Mouse (Mus musculus) thymus, adult 2 months (tissue): ENCODE measurements around the gene Flot1. TPM values are rescaled to one million over a fixed set of nuclear protein-coding genes. Genes with fewer than 3 reads are reported as not detected.

Experiments used
- DNase-seq: peaks from one replicate; pipeline ENCODE4 v3.0.0; 2021
- H3K27ac ChIP-seq: fragments of 200-500 bp; 2 replicates; pipeline ENCODE4 v1.5.1; 2012; ENCODE audit warnings: low read length, control low read depth; ENCODE audit not compliant: control insufficient read depth, insufficient read depth
- H3K27me3 ChIP-seq: fragments of 200-500 bp; 2 replicates; pipeline ENCODE4 v1.6.1; 2012; ENCODE audit warnings: mild to moderate bottlenecking, low read length, moderate library complexity, mixed read lengths; ENCODE audit not compliant: control insufficient read depth, insufficient read depth
- H3K36me3 ChIP-seq: fragments of 200-500 bp; 2 replicates; pipeline ENCODE4 v1.6.1; 2012; ENCODE audit warnings: mild to moderate bottlenecking, low read length, moderate library complexity; ENCODE audit not compliant: control insufficient read depth, insufficient read depth
- H3K4me1 ChIP-seq: fragments of 200-500 bp; replicated peaks from 2 replicates; pipeline ENCODE4 v1.6.1; 2012; ENCODE audit warnings: low read length; ENCODE audit not compliant: control insufficient read depth, insufficient read depth
- H3K4me3 ChIP-seq: fragments of 200-500 bp; 2 replicates; pipeline ENCODE4 v1.5.1; 2012; ENCODE audit warnings: mild to moderate bottlenecking, low read length, control low read depth, moderate library complexity; ENCODE audit not compliant: control insufficient read depth, insufficient read depth
- CTCF ChIP-seq: fragments of 200-500 bp; IDR thresholded peaks from 2 replicates; pipeline ENCODE4 v1.5.1; 2012; ENCODE audit warnings: mild to moderate bottlenecking, control low read depth, low read length, moderate library complexity, borderline replicate concordance; ENCODE audit not compliant: control insufficient read depth, poor library complexity, insufficient read depth; ENCODE audit errors: extremely low read depth
- POLR2A ChIP-seq: fragments of 200-500 bp; IDR thresholded peaks from 2 replicates; pipeline ENCODE4 v1.6.1; 2012; ENCODE audit warnings: mild to moderate bottlenecking, low read length, control low read depth, moderate library complexity; ENCODE audit not compliant: control insufficient read depth, poor library complexity, insufficient read depth; ENCODE audit errors: extremely low read depth
- WGBS: fragments of 180-500 bp; shearing (Covaris S2); methylation state at CpG from one replicate; pipeline ENCODE4 v1.1.7; 2018; 5-methylcytosine and 5-hydroxymethylcytosine counted together
- polyA plus RNA-seq: library from polyadenylated mRNA; depleted of rRNA; stranded (reverse); fragments of >200 nt; gene quantifications from 2 replicates; pipeline ENCODE4 v1.2.3, GENCODE M21; 2012

Flot1 gene
- polyA plus RNA-seq, 1 experiment, result 70.4 TPM

- TF ChIP-seq CTCF, result no peak
- H3K27me3 ChIP-seq, result no peaks in the 10 kb centered on the region
- H3K36me3 ChIP-seq, result peaks cover 18% of the 10 kb centered on the region
- H3K27ac ChIP-seq, result no peak overlapping the region
- 98% methylated on average over 3 of the region's 3 CpGs for WGBS
- peaks cover 8% of the 10 kb centered on the region for H3K4me1 ChIP-seq
- no peak overlapping the region for H3K4me3 ChIP-seq
- DNase-seq, result peak; percentile 28
Measured at GRCm38 (mm10) chr17:35843514-35843913, 20.5 kb downstream of the Flot1 start.

GRCm38 (mm10) chr17:35848112-35848511 lies 25.1 kb downstream of the Flot1 start:
- H3K4me1 ChIP-seq, result no peaks in the 10 kb centered on the region; the same call in 1 of the 2 replicates
- TF ChIP-seq CTCF, result no peak
- H3K27me3 ChIP-seq, result no peaks in the 10 kb centered on the region
- H3K36me3 ChIP-seq, result peaks cover 35% of the 10 kb centered on the region
- DNase-seq, result no peak
- no peak overlapping the region for H3K4me3 ChIP-seq
- H3K27ac ChIP-seq, result no peak overlapping the region
- WGBS, result 27% methylated on average over 1 of the region's 1 CpGs

DNA sequence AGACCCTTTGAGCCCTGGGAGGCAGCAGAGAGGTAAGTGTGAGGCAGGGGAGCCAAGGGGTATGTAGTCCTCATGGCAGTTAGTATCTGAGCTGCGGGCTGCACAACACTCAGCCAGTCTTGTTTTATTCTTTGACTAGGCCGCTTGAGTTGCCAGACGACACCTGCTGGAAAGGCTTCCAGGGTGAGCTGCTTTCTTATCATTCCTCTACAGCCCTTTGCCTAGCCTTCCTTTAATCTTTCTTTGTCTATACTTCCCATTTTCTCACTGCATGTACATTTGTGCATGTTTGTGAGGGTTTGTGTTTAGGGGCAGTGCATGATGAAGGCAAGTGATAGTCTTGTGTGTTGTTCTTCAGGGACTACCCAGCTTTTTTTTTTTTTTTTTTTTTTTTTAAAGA lies 27.9 kb downstream of the Flot1 start:
- Histone ChIP-seq H3K27me3 (no peaks in the 10 kb centered on the region), H3K4me3 (no peak overlapping the region), H3K4me1 (no peaks in the 10 kb centered on the region; the same call in 1 of the 2 replicates), H3K36me3 (peaks cover 37% of the 10 kb centered on the region), H3K27ac (no peak overlapping the region)
- TF ChIP-seq POLR2A (no peak), CTCF (no peak)
- 78% methylated on average over 3 of the region's 3 CpGs for WGBS
- no peak for DNase-seq

GRCm38 (mm10) chr17:35859371-35859770 lies 36.3 kb downstream of the Flot1 start:
- DNase-seq, result no peak
- 94% methylated on average over 1 of the region's 1 CpGs for WGBS
- Histone ChIP-seq H3K4me1 (0 out of 2 replicates have a peak, but pooled peaks cover 3% of the 10 kb centered on the region), H3K27ac (no peak overlapping the region), H3K36me3 (peaks cover 7% of the 10 kb centered on the region; the same call in 1 of the 2 replicates), H3K27me3 (no peaks in the 10 kb centered on the region), H3K4me3 (no peak overlapping the region)
- TF ChIP-seq CTCF (no peak), POLR2A (no peak)

GRCm38 (mm10) chr17:35859835-35860234 lies 36.8 kb downstream of the Flot1 start:
- Histone ChIP-seq H3K4me3 (no peak overlapping the region), H3K4me1 (peaks cover 5% of the 10 kb centered on the region; the same call in 1 of the 2 replicates), H3K36me3 (peaks cover 7% of the 10 kb centered on the region; the same call in 1 of the 2 replicates), H3K27me3 (no peaks in the 10 kb centered on the region), H3K27ac (no peak overlapping the region)
- no peak for DNase-seq
- 78% methylated on average over 2 of the region's 2 CpGs for WGBS
- no peak for TF ChIP-seq POLR2A
- no peak for TF ChIP-seq CTCF

GRCm38 (mm10) chr17:35860831-35861197 lies 37.8 kb downstream of the Flot1 start:
- Histone ChIP-seq H3K36me3 (peaks cover 7% of the 10 kb centered on the region; the same call in 1 of the 2 replicates), H3K4me3 (peak overlapping the region; percentile 82), H3K4me1 (peaks cover 15% of the 10 kb centered on the region), H3K27ac (no peak overlapping the region), H3K27me3 (no peaks in the 10 kb centered on the region)
- DNase-seq, result no peak
- WGBS, result 17% methylated on average over 12 of the region's 12 CpGs
- TF ChIP-seq POLR2A, result no peak
- no peak for TF ChIP-seq CTCF

DNA sequence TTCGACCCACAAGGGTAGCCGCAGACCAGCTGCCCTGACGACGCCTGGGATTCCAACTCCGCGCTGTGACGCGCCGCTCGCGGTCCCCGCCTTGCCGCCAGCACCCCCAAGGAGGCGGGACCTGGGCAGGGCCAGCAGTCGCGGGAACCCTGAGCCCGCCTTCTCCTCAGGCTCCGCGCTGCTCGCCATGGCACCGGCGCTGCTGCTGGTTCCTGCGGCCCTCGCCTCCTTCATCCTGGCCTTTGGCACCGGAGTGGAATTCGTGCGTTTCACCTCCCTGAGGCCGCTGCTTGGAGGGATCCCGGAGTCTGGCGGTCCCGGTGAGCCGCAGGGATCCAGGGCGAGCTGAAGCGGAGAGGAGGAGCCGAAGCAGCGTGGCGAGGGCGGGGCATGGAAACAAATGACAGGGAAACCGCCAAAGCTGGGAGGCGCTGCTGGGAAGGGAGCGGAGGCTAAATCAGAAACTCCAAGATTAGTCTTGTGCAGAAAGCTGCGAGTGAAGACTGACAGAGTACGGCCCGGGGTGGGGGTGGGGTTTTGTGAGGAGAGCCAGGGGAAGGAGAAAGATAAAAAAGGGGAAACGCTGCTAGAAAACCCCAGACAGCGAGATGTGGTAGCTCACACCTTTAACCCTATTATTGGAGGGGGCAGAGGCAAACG lies 38.3 kb downstream of the Flot1 start, which contains the start of gene Nrm:
Gene Nrm, plus strand, starts transcription at position 121 of the 660 bp plus-strand sequence.
- Histone ChIP-seq H3K36me3 (peaks cover 7% of the 10 kb centered on the region; the same call in 1 of the 2 replicates), H3K4me1 (peaks cover 15% of the 10 kb centered on the region), H3K27me3 (no peaks in the 10 kb centered on the region), H3K27ac (no peak within 1 kb of the TSS), H3K4me3 (peak within 1 kb of the TSS; percentile 82)
- TF ChIP-seq CTCF (no peak), POLR2A (no peak; the same call in 1 of the 2 replicates)
- peak; percentile 87 for DNase-seq
- under 1% methylated on average over 47 of the region's 47 CpGs for WGBS
